Mouse (Mus musculus) limb, embryonic 11.5 days (tissue): ENCODE data around the gene Ilf2. TPM values are rescaled to one million over a fixed set of nuclear protein-coding genes. Genes with fewer than 3 reads are reported as not detected.

Experiments
- ATAC-seq: fragments of 200-750 bp; cut with Nextera tagmentation; 2 replicates; pipeline ENCODE4 v1.8.0; 2017; ENCODE audit warnings: low read depth; ENCODE audit not compliant: insufficient number of reproducible peaks, low FRiP score, low TSS enrichment
- DNase-seq: peaks from one replicate; pipeline ENCODE4 v3.0.0-alpha.2; 2015; ENCODE audit warnings: low spot score
- H3K27ac ChIP-seq: fragments of 300-500 bp; sonication (generic); replicated peaks from 2 replicates; pipeline ENCODE4 v1.5.1; 2014; ENCODE audit warnings: low read depth, mild to moderate bottlenecking, low read length
- H3K27me3 ChIP-seq: fragments of 300-500 bp; sonication (generic); 2 replicates; pipeline ENCODE4 v1.6.1; 2014; ENCODE audit warnings: mild to moderate bottlenecking, low read length, mixed read lengths; ENCODE audit not compliant: control insufficient read depth, insufficient read depth
- H3K36me3 ChIP-seq: fragments of 300-500 bp; sonication (generic); 2 replicates; pipeline ENCODE4 v1.6.1; 2014; ENCODE audit warnings: mild to moderate bottlenecking, low read length, moderate library complexity, mixed read lengths; ENCODE audit not compliant: control insufficient read depth, insufficient read depth
- H3K4me1 ChIP-seq: fragments of 300-500 bp; sonication (generic); 2 replicates; pipeline ENCODE4 v1.6.1; 2014; ENCODE audit warnings: low read length, mixed read lengths; ENCODE audit not compliant: control insufficient read depth, insufficient read depth
- H3K4me2 ChIP-seq: fragments of 300-500 bp; sonication (generic); 2 replicates; pipeline ENCODE4 v1.6.1; 2014; ENCODE audit warnings: low read depth, mild to moderate bottlenecking, moderate library complexity; ENCODE audit not compliant: severe bottlenecking
- H3K4me3 ChIP-seq: fragments of 300-500 bp; sonication (generic); 2 replicates; pipeline ENCODE4 v1.5.1; 2014; ENCODE audit warnings: low read depth, low read length
- H3K9ac ChIP-seq: fragments of 300-500 bp; sonication (generic); 2 replicates; pipeline ENCODE4 v1.6.1; 2014; ENCODE audit warnings: mild to moderate bottlenecking, low read length
- H3K9me3 ChIP-seq: fragments of 300-500 bp; sonication (generic); 2 replicates; pipeline ENCODE4 v1.6.1; 2016; ENCODE audit warnings: low read length; ENCODE audit not compliant: control insufficient read depth
- WGBS: fragments of 180-500 bp; shearing (Covaris S2); extraction: QIAGEN DNeasy Blood & Tissue Kit; methylation state at CpG from one replicate; pipeline ENCODE4 v1.1.7; 2014; 5-methylcytosine and 5-hydroxymethylcytosine counted together
- polyA plus RNA-seq: library from polyadenylated mRNA; unstranded; fragments of >200 nt; fragmentation: Nextera tagmentation; extraction: Ambion mirVana; gene quantifications from 2 replicates; pipeline ENCODE4 v1.2.1, GENCODE M21; 2014

Gene Ilf2
- polyA plus RNA-seq, 1 experiment from 2014 or later: 385 TPM

- 36% methylated on average over 10 of the region's 10 CpGs for WGBS
- no peak within 1 kb of the TSS for H3K9ac ChIP-seq
- ATAC-seq: no peak
Observed at GRCm38 (mm10) chr3:90537141-90537904, 61.4 kb downstream of the Ilf2 start, which contains the start of gene S100a16. TSS of gene S100a16 (plus strand) at chr3:90537254.

GRCm38 (mm10) chr3:90537905-90538296, 62.0 kb downstream of the Ilf2 start:
- H3K27ac ChIP-seq: no peak overlapping the region
- no peak overlapping the region for H3K9ac ChIP-seq
- no peak overlapping the region for H3K4me3 ChIP-seq

More at GRCm38 (mm10) chr3:90537141-90537904, 61.4 kb downstream of the Ilf2 start, which contains the start of gene S100a16:
- Histone ChIP-seq H3K27ac (no peak within 1 kb of the TSS), H3K4me1 (no peaks in the 10 kb centered on the region), H3K27me3 (no peaks in the 10 kb centered on the region), H3K4me2 (no peak within 1 kb of the TSS), H3K36me3 (no peaks in the 10 kb centered on the region), H3K9me3 (no peaks in the 10 kb centered on the region), H3K4me3 (no peak within 1 kb of the TSS)
- no peak for DNase-seq

More at GRCm38 (mm10) chr3:90537905-90538296, 62.0 kb downstream of the Ilf2 start:
- Histone ChIP-seq H3K4me2 (no peak overlapping the region), H3K9me3 (no peaks in the 10 kb centered on the region), H3K4me1 (no peaks in the 10 kb centered on the region), H3K27me3 (no peaks in the 10 kb centered on the region), H3K36me3 (no peaks in the 10 kb centered on the region)
- WGBS: 65% methylated on average over 5 of the region's 5 CpGs
- no peak for ATAC-seq
- DNase-seq: no peak

Other genes with a start within 250 kb of the Ilf2 start
- gene Jtb, start 244.5 kb upstream of the Ilf2 start, polyA plus RNA-seq: 79.5 and 80.1 TPM in 2 replicates
- 11.0 and 11.3 TPM in 2 replicates for gene Creb3l4, start 232.6 kb upstream of the Ilf2 start, polyA plus RNA-seq
- 58.0 and 58.3 TPM in 2 replicates for gene Slc39a1, start 228.0 kb upstream of the Ilf2 start, polyA plus RNA-seq
- gene Crtc2, start 222.0 kb upstream of the Ilf2 start, polyA plus RNA-seq: 16.7 TPM in 2 replicates
- gene Dennd4b, start 210.9 kb upstream of the Ilf2 start, polyA plus RNA-seq: 3.9 and 5.5 TPM in 2 replicates
- gene Gatad2b, start 182.9 kb upstream of the Ilf2 start, polyA plus RNA-seq: 16.2 and 18.9 TPM in 2 replicates
- gene Slc27a3, start 86.2 kb upstream of the Ilf2 start, polyA plus RNA-seq: 24.0 and 28.7 TPM in 2 replicates
- 47.2 and 56.7 TPM in 2 replicates for gene Ints3, start 42.5 kb upstream of the Ilf2 start, polyA plus RNA-seq
- 2.0 and 2.3 TPM in 2 replicates for gene Npr1, start 10.3 kb upstream of the Ilf2 start, polyA plus RNA-seq
- gene Snapin, start 14.9 kb downstream of the Ilf2 start, polyA plus RNA-seq: 60.5 and 63.6 TPM in 2 replicates
- gene Chtop, start 33.4 kb downstream of the Ilf2 start, polyA plus RNA-seq: 125 and 129 TPM in 2 replicates
- 4.6 and 7.3 TPM in 2 replicates for gene S100a1, start 38.3 kb downstream of the Ilf2 start, polyA plus RNA-seq
- gene S100a13, start 38.3 kb downstream of the Ilf2 start, polyA plus RNA-seq: 11.8 and 12.6 TPM in 2 replicates
- gene S100a14, start 50.7 kb downstream of the Ilf2 start, polyA plus RNA-seq: not detected in 2 replicates
- gene S100a16, start 61.1 kb downstream of the Ilf2 start, polyA plus RNA-seq: 36.6 and 42.1 TPM in 2 replicates
- gene S100a3, start 84.5 kb downstream of the Ilf2 start, polyA plus RNA-seq: 0.43 TPM in 1 of 2 replicates, not detected in the other
- not detected in 2 replicates for gene S100a2, start 114.1 kb downstream of the Ilf2 start, polyA plus RNA-seq
- not detected in 2 replicates for gene Gm42674, start 125.8 kb downstream of the Ilf2 start, polyA plus RNA-seq
- gene S100a4, start 127.6 kb downstream of the Ilf2 start, polyA plus RNA-seq: 0.72 and 1.0 TPM in 2 replicates
- gene S100a5, start 132.4 kb downstream of the Ilf2 start, polyA plus RNA-seq: not detected in 2 replicates
- 14.5 and 17.5 TPM in 2 replicates for gene S100a6, start 136.8 kb downstream of the Ilf2 start, polyA plus RNA-seq
- gene S100a7a, start 177.9 kb downstream of the Ilf2 start, polyA plus RNA-seq: not detected in 2 replicates
- gene S100a8, start 192.9 kb downstream of the Ilf2 start, polyA plus RNA-seq: 3.7 TPM in 2 replicates
- gene S100a9, start 219.6 kb downstream of the Ilf2 start, polyA plus RNA-seq: 1.5 and 2.3 TPM in 2 replicates